Mouse (Mus musculus) left cerebral cortex, adult 18-20 months (tissue): Measurements from ENCODE around the gene Ap4s1. TPM values are rescaled to one million over a fixed set of nuclear protein-coding genes. Genes with fewer than 3 reads are reported as not detected.

Experiments used
- DNase-seq, 2 experiments: peaks; one replicate each; pipeline ENCODE4 v3.0.0; 2021 to 2022; ENCODE audit warnings: low spot score in 2 of 2, mixed read lengths in 1 of 2
- total RNA-seq, 2 experiments: library from RNA; stranded (reverse); gene quantifications; 2 replicates each; pipeline ENCODE4 v1.2.3; 2021

The Ap4s1 gene
- total RNA-seq, 2 experiments from 2014 or later = 62.4 to 64.3 TPM

- no peak for DNase-seq
These were observed 76.6 kb downstream of the Ap4s1 start for GRCm38 (mm10) chr12:51767454-51767853.

- no peak for DNase-seq
These were observed 77.9 kb downstream of the Ap4s1 start for GRCm38 (mm10) chr12:51768702-51769101.

GRCm38 (mm10) chr12:51784842-51785241 lies 94.0 kb downstream of the Ap4s1 start:
- DNase-seq = no peak

Other genes starting within 250 kb of the Ap4s1 start
- 10 to 100 TPM; 28.0 to 28.9 TPM for gene Coch, start 97.7 kb upstream of the Ap4s1 start, total RNA-seq
- 10 to 100 TPM; 87.9 to 89.8 TPM for gene Strn3, start 864 bp downstream of the Ap4s1 start, total RNA-seq
- 10 to 100 TPM; 79.9 to 82.6 TPM for gene Hectd1, start 138.5 kb downstream of the Ap4s1 start, total RNA-seq